Mouse (Mus musculus) embryonic fibroblast, embryonic 13.5 days (primary cell): ENCODE measurements around the gene Commd8.

ENCODE experiments used
- CTCF ChIP-seq: IDR thresholded peaks from 2 replicates; pipeline ENCODE4 v1.5.1; 2011; ENCODE audit warnings: mild to moderate bottlenecking, control low read depth, low read length, moderate library complexity, borderline replicate concordance; ENCODE audit not compliant: insufficient read depth
- POLR2A ChIP-seq: IDR thresholded peaks from 2 replicates; pipeline ENCODE4 v1.6.1; 2011; ENCODE audit warnings: low read depth, mild to moderate bottlenecking, control low read depth, low read length, moderate library complexity

DNA sequence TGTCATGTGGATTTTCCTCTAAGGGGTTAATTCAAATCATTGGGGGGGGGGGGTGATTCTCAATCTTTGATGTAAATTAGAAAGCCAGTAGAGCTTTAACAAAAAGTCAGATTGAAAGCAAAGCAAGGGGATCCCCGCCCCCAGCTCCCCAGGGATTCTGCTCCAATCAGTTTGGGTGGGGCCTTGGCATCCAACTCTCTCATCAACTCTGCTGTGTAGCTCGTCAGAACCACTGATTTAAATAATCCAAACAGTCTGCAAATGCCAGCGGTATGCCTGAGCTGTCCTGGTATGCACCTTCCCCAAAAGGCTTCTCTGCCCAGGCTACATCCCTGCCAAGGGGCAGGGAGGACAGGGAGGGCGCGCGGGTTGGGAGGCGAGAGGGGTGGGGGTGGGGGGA lies 33.6 kb upstream of the Commd8 start:
- no peak for TF ChIP-seq CTCF
- no peak for TF ChIP-seq POLR2A
